Mouse (Mus musculus): Measurements from ENCODE around the gene Pttg1ip. TPM values are rescaled to one million over a fixed set of nuclear protein-coding genes. Genes with fewer than 3 reads are reported as not detected.
A peak's percentile ranks its signal among the peaks of the same experiment; 100 is the strongest.

Pttg1ip gene
- total RNA-seq, 2 experiments from 2014 or later = 132 to 150 TPM

DNA sequence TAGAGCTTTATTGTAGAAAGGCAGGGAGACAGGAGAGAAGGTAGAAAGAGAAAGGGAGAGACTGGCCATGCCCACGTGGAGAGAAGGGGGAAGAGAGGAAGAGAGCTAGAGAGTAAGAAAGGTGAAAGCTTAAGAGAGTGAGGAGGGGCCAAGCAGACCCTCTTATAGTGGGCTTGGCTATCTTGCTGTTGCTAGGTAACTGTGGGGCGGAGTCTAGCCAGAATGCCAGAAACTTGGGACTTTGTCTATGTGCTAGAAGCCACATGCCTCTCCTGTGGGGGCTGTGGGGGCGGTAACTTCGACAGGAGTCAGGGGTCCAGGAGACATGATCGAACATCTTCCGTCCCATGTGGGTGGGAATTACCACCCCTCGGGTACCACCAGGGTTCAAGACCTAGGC lies 12.0 kb upstream of the Pttg1ip start:
- DNase-seq = no peak

DNA sequence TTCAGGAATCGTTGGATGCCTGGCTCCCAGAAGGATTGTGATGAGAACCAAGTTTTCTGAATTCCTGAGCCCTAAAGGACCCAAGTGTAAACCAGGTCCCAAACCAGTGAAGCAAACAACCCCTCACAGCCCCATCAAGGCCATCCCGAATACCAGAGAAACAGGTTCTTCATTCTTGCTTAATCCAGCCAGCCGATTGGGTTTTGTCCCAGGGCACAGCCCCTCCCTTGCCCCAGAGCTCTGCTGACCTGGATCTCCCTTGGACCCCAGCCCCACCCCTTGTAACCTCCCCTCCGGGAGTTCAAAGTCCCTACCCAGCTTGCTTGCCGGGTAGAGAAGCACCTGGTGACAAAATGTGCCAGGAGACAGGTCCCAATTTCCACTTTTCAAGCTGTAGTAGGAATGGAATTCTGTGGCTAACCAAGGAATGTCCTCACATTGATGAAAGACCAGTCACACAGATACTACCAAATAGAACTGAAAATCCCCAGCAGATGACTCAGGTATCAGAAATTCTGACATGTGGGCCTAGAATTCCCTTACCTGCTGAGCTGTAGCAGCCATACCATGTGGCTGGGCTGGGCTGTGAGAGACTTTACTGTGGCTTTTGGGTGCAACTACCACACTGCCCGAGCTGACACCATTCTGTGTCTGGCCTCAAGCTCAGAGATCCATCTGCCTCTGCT lies 11.4 kb upstream of the Pttg1ip start:
- no peak for DNase-seq

DNA sequence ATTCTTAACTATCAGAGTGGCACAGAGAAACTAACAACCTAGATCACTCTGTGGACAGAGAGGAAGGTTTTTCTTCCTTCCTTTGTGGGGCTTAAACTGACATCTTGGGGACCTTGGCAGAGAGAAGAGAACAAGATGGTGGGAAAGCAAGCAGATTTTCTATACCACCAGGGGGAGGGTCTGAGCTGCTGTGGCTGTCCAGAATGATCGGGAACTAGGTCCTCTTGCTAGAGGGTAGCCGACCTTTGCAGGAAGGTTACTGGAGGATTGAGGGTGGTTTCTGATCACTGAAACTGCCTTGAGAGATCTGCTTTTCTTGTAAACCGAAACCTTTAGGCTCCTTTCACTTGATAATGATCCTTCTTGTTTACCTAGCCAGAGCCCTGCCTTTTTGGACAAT lies 9.3 kb upstream of the Pttg1ip start:
- DNase-seq = no peak

DNA sequence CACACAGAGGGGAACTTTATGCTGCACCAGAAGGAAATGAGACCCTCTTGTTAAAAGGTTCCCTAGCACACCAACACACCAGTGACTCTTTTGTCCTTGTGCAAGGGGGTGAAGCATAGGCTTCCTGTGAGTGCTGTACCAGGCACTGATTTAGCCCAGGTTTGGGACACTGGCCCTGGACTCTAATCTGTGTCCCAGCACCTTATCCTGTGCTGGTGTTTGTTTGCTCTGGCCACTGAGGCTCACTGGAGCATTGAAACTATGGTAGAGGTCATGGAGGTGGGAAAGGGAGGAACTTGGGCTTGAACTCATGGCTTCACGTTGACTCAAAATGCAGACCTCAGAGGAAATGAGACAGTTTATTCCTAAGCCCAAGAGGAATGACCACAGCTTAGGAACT lies 8.4 kb upstream of the Pttg1ip start:
- DNase-seq = no peak

DNA sequence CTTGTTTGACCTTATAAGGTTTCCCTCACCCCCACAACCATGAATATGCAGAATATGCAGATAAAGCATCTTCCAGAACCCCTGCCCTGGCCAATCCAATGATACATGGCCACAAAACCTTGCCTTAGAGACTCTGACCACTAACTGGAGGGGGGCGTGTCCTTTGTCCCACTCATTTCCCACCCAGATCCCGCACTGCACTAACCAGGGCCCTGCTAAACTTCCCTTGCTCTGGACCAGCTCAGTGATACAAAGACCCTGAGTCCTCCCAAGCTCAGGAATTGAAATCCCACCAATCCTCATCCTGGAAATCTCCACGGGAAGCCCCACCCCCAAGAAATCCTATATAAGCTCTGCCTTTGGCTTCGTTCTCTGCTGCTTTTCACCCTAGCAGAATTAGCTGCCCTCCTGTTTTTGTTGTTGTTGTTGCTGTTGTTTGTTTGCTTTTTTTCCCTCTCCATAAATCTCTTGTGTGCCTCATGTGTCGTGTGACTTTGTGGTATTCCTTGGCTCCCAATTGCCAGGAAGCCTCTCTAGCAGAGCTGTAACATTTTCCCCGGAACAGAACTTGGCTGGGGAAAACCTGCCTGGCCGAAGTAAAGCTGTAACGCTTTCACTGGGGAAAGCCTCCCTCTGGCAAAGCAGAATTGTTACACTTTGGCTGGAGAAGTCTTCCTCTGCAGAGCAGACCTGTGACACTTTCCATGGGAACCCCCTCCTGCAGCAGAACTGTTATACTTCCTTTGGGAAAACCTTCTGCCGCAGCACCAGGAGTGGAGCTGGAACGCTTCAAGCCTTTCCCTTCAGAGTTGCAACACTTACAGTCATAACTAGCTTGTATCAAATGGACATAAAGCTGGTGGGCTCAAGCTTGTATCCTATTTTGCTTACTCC lies 1.2 kb upstream of the Pttg1ip start:
- peak; percentile 31 to 44 for DNase-seq

DNA sequence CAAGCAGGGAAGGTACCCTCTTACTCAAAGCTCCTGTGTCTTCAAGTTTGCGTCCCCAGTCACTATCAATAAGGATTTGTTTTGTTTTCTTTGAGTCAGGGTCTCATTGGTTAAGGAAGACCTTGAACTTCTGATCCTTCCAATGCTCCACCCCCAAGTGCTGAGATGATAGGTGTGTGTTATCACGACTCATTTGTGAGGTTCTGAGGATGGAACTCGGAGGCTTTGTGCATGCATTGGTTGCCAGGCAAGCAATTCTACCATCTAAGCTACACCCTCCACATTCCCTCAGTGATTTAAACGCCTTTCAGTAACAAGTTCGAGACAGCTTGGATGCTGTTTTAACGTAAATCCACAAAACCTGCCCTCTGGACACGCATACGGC lies 505 bp upstream of the Pttg1ip start:
- DNase-seq = no peak

DNA sequence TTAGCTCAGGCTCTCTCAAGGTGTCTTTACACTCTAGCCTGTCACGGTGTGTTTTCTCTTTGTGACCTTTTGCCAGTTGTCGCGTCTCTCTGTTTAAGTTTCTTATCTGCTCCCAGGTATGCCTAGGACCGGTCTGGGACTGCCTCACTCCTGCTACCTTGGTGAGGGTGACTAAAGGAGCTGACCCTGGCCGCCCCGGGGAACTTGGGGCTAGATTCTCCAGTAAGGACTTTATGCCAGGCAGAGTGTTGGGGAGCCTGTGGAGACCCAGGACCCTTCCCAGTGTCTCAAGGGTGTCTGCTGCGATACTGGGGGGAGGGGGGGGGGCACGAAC lies 732 bp downstream of the Pttg1ip start:
- no peak for DNase-seq

DNA sequence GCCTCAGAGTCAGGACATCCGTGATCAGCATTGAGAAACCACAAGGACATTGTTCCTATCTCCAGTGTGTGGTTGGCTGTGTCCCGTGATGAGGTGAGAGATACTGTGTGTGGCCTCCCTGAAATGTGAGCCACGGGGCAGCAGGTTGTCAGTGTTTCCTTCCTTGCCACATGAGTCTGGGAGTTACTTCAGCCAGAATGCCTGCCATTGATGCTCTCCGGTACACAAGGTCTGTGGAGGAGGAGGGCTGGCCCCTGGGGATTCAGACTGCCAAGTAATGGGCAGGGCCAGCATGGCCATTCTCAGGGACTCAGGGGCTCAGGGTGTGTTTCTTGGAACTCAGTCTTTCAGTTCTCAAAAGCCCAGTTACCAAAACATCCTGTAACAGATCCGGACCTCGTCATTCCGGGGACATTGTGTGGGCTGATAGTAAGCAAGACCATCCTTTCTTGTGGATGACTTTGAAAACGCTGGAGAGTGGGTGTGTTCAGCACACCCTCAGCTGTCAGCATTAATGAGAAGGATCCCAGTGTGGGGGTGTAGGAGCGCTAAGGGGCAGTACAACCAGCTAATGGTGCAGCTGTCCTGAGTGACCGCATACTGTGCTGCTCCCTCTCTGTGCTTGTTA lies 2.4 kb downstream of the Pttg1ip start:
- DNase-seq = peak; percentile 49 to 79

DNA sequence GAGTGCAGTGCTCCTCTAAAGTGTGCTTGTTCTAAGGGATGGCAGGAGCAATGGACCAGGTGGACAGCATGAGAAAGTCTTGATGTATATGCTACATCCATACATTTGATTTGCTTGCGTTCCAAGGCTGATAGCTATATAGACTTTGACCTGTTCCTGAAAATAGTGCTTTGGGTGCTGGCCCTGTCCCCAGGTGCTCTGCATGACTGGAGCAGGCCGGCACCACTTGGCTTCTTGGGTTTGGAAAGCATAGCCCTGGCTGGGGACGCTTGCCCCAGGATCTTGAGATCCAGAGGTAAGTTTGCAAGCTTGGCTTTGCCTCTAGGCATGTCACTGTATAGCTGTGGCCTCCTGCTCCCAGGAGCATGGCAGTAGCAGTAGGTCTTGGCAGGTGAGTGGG lies 5.1 kb downstream of the Pttg1ip start:
- DNase-seq = no peak

DNA sequence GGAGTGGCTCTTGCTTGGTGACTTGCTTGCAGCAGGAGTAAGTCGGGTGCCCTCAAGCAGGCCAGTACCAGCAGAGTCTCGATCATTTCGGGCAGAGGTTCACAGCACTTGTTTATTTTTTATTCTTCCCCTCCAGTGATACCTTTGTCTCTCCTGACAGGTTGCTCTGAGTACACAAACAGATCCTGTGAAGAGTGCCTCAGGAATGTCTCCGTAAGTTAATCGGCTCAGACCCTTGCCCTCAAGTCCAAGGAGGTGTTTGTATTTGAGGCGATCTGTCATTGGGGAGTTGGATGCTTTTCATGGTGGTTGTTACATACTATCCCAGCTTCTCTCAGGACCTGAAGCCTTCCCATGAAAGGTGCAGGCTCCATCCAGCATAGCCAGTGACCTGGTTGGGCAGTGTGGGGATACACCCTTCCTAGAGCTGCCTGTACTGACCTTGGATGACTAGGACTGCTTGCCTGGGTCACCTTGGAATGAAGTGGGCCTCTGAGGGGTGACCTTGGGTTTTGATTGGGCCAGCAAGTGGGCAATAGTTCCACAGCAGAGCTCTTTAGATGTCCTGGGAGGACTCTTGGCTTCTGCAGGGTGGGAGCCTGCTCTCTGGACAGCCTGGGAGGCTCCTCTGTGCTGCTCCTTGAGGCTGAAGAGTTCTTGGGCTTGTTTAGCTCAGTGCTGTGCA lies 5.7 kb downstream of the Pttg1ip start:
- DNase-seq = no peak

DNA sequence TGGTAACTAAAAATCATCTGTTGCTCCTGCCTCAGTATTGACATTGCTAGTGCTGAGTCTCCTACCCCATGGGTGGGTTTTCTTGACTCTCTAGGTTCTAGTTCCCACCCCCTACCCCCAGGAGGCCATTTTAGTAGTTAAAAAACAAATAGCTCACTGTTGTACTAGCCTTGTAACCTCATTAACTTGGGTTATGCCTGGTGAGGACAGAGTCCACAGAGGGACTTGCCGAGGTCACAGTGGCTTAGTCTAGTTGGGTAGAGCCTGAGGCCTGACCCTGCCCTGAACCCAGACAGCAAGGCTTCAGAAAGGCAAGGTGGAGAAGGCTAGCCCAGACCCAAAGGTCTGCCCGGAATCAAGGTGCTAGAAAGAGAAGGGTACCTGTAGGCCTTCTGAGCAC lies 6.5 kb downstream of the Pttg1ip start:
- DNase-seq = no peak

DNA sequence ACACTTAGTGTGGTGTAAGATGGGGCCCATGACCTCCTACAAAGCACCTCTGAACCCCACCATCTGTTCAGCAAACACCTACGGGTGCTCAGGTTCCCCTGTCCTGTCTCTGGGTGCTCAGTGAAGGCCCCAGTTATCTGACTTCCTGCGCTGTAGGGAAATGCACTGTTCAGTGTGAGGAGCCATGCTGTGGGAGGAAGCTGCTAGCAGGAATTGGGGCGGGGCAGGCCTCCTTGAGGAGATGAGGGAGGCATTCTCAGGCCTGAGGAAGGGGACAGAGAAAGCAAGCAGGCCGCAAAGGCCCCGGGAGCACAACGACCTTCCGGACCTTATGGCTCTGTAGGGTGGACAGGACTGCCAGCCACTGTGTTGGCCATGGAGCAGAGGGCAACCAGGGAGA lies 7.6 kb downstream of the Pttg1ip start:
- no peak for DNase-seq

DNA sequence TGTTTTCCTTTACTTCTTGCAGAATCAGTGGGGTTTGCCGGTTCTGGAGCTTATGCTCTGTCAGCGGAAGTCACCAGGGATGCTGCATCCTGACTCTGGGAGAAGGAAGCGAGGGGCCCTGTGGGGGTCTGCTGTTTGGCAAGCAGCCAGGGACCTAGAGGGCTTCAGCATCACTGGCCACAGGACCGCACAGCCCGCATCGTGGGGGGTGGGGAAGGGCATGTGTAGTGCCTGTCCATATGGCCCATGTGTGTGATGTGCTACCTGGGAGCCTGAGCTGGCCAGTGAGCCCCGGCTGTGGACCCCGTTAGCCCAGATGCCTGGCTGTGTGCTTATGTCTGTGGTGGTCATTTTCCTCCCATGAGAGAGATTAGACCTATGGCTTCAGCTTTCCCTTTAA lies 8.2 kb downstream of the Pttg1ip start:
- DNase-seq = no peak

DNA sequence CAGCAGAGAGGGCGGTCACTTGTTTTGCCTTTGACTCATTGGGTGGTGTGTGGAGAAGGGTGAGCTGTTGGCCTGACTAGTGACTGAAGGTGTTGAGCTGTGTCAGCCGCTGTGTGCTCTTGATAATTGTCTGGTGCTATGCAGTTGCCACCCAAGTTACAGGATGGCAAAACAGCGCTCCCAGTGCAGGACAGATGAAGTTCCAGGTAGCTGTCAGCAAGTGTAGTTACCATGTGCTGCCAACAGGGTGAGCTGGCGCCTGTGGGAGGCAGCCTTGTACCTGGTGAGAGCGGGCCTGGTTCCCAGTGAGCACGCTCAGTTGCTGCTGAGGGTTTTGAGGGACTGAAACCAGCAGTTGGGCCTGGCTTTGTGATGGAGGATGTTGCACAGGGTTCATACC lies 9.3 kb downstream of the Pttg1ip start:
- DNase-seq = peak; percentile 55 to 56

DNA sequence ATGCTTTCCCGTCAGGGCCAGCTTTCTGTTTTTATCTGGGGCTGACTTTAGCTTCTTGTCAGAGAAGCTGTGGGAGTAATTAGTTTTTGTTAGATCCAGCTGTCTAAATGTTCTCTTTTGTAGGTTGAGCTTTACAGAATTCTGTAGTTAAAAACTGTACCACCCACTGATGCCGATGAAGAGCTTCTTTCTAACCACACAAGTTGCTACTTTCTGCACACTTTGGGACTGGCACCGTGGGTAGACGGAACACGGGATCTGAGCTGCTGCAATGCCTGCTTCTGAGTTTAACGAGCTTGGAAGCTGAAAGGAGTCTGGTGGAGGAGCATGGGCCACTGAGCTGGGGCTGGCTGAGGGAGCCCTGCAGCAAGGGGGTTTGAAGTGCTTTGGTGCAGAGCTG lies 10.0 kb downstream of the Pttg1ip start:
- no peak for DNase-seq

DNA sequence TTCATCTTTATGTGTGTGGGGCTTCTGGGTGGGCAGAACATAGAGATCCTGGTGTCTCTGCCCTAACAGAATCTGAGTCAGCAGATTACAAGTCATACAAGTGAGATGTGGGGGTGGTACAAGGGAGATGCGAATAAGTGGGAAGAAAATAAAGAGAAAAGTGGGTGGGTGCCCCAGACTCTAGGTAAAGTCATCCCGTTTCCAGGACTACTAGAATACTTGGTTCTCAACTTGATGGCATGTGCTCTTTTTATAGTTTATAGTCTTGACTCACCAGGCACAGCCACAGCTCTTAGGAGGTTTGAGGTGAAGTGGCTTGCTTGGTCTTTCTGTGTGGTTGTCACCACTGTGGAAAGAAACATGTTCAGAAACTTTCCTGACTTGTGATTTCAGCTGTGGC lies 14.5 kb downstream of the Pttg1ip start:
- DNase-seq = no peak

DNA sequence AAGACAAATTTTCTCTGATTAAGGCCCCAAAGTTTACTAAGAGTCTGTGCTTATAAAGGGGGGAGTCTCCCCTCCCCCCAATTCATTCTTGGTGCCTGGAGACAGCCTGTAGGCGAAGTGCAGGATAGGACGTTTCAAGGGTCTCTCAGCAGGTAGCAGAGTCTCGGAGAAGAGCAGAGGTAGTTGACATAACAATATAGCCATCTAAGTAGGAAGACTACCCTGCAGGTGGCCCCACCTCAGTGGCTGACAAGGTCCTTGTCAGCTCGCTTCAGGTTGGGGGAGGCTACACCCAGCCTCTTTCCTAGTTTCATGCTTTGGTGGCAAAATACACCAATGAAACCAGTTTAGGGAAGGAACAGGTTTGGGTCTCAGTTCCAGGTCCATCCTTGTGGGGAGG lies 21.5 kb downstream of the Pttg1ip start:
- DNase-seq = no peak

DNA sequence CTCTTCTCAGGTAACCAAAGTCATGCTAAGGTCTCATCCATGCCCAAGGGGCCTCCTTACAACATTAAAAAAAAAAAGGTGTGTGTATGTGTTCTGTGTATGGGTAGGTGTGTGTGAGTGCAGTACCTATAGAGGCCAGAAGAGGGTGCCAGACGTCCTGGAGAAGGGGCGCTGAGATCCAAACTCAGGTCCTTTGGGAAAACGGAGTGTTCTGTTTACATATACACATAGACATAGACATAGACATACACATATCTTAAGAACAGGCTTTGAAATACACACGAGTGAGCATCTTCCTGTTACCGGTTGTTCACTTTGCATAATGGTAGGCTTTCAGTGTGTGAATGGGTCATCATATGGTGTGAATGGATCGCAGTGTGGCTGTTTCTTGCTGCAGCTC lies 22.6 kb downstream of the Pttg1ip start:
- DNase-seq = no peak

DNA sequence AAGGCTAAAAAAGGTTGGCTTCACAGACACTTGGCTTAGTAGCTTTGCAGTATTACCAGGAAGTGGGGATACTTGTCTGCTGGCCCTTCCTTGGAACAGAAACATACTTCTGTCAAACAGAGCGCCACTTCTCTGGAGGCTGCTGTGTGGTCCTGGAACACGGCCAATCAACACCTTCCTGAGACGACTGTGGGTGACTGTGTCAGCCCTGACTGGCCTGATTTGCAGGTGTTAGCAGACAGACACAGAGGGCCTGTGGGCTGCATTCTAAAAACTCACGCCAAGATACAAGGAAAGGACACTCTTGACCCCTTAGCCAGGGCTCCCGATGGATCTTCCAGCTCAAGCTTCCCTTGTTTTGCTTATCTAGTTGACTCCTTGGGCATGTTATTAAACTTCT lies 23.4 kb downstream of the Pttg1ip start:
- no peak for DNase-seq

DNA sequence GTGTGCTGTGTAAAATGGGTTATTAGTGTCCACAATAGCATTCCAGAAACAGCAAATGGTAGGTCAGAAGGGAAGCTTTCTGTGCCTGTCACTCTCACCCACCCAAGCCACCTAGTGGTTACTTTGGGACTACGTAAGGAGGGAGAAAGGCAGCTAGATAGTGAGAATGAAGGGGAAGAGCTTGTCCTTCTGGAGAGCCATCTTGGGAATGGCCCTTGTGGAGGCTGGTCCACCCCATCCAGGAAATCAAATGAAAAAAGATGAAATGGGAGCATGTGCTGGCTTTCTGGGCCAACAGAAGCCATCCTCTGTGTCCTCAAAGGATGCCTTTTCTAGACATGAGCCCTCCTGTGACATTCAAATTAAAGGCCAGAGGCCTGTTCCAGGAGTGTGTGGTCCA lies 23.8 kb downstream of the Pttg1ip start:
- DNase-seq = peak in 1 of 2 experiments; percentile 64

DNA sequence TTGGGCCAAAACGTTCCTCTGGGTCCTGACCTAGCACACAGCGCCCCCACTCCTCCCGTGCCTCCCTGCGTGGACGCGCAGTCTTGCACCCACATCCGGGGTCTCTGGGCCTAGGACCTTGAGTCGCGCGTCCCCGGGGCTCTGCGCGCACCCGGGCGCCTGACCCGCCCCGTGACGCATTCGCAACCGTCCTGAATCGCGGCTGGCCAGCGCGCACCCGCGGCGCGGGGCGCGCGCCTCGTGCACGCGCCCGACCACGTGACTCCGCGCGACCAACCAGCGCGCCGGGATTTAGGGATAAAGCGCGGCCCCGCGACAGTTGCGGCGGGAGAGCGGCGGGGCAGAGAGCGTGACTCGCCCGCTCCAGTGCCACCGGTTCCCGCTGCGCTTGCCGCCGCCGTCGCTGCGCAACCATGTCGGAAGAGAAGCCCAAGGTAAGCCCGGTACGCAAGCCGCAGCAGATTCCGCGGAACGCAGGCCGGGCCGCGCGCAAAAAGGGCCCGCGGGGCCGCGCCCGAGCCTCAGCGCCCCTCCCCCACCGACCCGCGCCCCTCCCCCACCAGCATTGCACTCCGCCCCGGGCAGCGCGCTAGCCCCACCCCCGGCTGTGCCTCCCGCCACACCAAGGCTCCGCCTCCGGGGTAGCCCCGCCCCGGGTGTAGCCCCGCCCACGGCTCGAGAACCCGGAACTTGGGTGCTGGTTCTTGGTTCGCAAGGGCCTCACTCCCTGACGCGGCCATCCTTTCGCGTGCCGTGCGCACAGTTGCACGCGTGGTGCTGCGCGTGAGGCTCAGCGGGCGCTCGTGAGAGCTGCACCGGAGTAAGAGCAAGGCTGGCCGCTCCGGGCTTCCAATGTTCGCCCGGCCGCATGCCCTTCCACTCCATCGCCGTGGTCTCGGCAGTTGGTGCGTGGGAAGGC lies 24.6 kb downstream of the Pttg1ip start, which contains the start of the genes Sumo3 and Gm49325:
TSS of gene Sumo3 (plus strand) at position 190 of the 919 bp plus-strand sequence.
TSS of gene Gm49325 (plus strand) at position 290 of the 919 bp plus-strand sequence.
- DNase-seq = peak; percentile 98 to 100

DNA sequence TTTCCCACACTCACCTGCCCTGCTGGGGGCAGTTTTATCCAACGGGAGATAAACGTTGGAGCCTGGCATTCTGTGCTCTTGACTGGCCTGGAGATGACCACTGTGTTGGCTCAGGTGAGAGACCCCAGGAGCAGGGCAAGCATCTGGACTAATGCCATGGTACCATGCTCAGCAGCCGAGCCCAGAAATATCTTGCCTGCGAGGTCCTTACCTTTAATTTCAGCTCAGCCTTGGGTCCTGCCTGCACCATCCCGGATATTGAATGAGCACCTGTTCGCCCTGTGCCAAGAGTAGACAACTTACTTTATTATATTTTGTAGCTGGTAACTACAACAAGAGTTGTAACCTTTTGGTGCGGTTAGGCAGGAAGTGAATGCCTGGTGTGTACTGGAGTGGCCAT lies 25.3 kb downstream of the Pttg1ip start:
- DNase-seq = no peak
